Comparison of ENCODE assay signal across 16 mouse cellular contexts in genomic region chr11:55250527-55250926, GRCm38 (mm10). TPM values are rescaled to one million over a fixed set of nuclear protein-coding genes. Genes with fewer than 3 reads are reported as not detected.
DNase-seq lines count a peak whose midpoint lies in the region; TF ChIP-seq lines count a peak whose summit lies in the region.
"Had no signal": no experiment of that assay in that cellular context is flagged by ENCODE, and none has a peak within 500 bp of the region (broad histone marks: within the 10 kb centered on the region; RNA-seq: fewer than 3 reads in every experiment).

No protein-coding gene starts in this region.

- no peaks in the 10 kb centered on the region for H3K4me1 ChIP-seq in lung, adult 2 months (ENCODE audit: control insufficient read depth, insufficient read depth, low read length)
- H3K4me1 ChIP-seq in midbrain, embryonic 10.5 days, result no peaks in the 10 kb centered on the region
- H3K4me1 ChIP-seq: heart, embryonic 12.5 days; hindbrain, embryonic 10.5 days; liver, embryonic 15.5 days had no signal

- TF ChIP-seq CTCF in lung, adult 2 months (IDR thresholded peaks at IDR 0.05; ENCODE audit: insufficient read depth, low read length), result no peak

- H3K9me3 ChIP-seq in midbrain, embryonic 10.5 days (replicated peaks), result no peaks in the 10 kb centered on the region
- H3K9me3 ChIP-seq: G1E; heart, embryonic 12.5 days; hindbrain, embryonic 10.5 days; liver, embryonic 15.5 days had no signal

- H3K27ac ChIP-seq in midbrain, embryonic 10.5 days (replicated peaks), result no peak overlapping the region
- H3K27ac ChIP-seq: hindbrain, embryonic 10.5 days; liver, embryonic 15.5 days had no signal

- no peaks in the 10 kb centered on the region for H3K36me3 ChIP-seq in midbrain, embryonic 10.5 days
- H3K36me3 ChIP-seq: G1E; heart, embryonic 12.5 days; hindbrain, embryonic 10.5 days; liver, embryonic 15.5 days had no signal

- DNase-seq in frontal cortex, postnatal 36 days (ENCODE audit: low spot score in 2 of 2), result peak; percentile 13 to 22
- DNase-seq in frontal cortex, postnatal 10 days (ENCODE audit: low spot score in 2 of 2), result no peak
- DNase-seq in lung, postnatal 36 days, result peak; percentile 44
- DNase-seq in lung, adult 2 months, result no peak
- peak; percentile 48 to 84 for DNase-seq in layer of hippocampus, adult 18-20 months (ENCODE audit: low spot score in 2 of 2)
- DNase-seq in natural killer cell, adult 2 months (ENCODE audit: low spot score in 2 of 2), result peak; percentile 16 to 23
- no peak for DNase-seq in adrenal gland, postnatal 14 days
- DNase-seq in midbrain, embryonic 10.5 days (ENCODE audit: low spot score), result no peak
- DNase-seq: adrenal gland, postnatal 10 days; gastrocnemius, postnatal 25 days; kidney, postnatal 10 days; thymus, postnatal 36 days had no signal

- H3K27me3 ChIP-seq in midbrain, embryonic 10.5 days (ENCODE audit: low read depth, poor library complexity, severe bottlenecking), result no peaks in the 10 kb centered on the region
- H3K27me3 ChIP-seq: heart, embryonic 12.5 days; liver, embryonic 15.5 days had no signal

- no peak overlapping the region for H3K4me3 ChIP-seq in lung, adult 2 months (replicated peaks; ENCODE audit: extremely low read depth, low read depth, low read length)
- H3K4me3 ChIP-seq in midbrain, embryonic 10.5 days, result no peak overlapping the region
- H3K4me3 ChIP-seq: heart, embryonic 12.5 days; hindbrain, embryonic 10.5 days; liver, embryonic 15.5 days had no signal

- no peak for TF ChIP-seq POLR2A in lung, adult 2 months (IDR thresholded peaks at IDR 0.05; ENCODE audit: borderline replicate concordance, extremely low read depth, low read depth, low read length)

- WGBS in lung, adult 2 months, result 61% methylated on average over 6 of the region's 6 CpGs
- WGBS in midbrain, embryonic 10.5 days, result 87% methylated on average over 6 of the region's 6 CpGs

RNA-seq across cellular contexts. Expression of gene Slc36a1, which starts 46.4 kb away (rescaled TPM):
- 15.6 and 19.4 TPM in 2 replicates for polyA plus RNA-seq in lung, adult 2 months (2012; rRNA removed)
- total RNA-seq in layer of hippocampus, adult 18-20 months (2021), result 10 to 100 TPM; 57.9 to 68.4 TPM
- total RNA-seq in adrenal gland, postnatal 14 days (2021), result 19.3 and 23.0 TPM in 2 replicates
- polyA plus RNA-seq in midbrain, embryonic 10.5 days (2016; fragmentation: Nextera tagmentation; extraction: Ambion mirVana), result 0.77 and 1.0 TPM in 2 replicates

Comparison
In these comparisons a context has a peak if more than half of its experiments do, and no peak if none do; other contexts are left out.
1. DNase-seq: peak in frontal cortex, postnatal 36 days (2 of 2), lung, postnatal 36 days (single experiment), layer of hippocampus, adult 18-20 months (2 of 2) and natural killer cell, adult 2 months (2 of 2); none in frontal cortex, postnatal 10 days (0 of 2), lung, adult 2 months (single experiment), adrenal gland, postnatal 14 days (single experiment) and midbrain, embryonic 10.5 days (single experiment).